Mouse (Mus musculus): ENCODE results near the gene Krt12.

Krt12 gene

GRCm38 (mm10) chr11:99398832-99399231 lies 23.2 kb downstream of the Krt12 start:
- DNase-seq (ENCODE audit: low read depth, low spot score), result peak; percentile 27

GRCm38 (mm10) chr11:99398084-99398483 lies 24.0 kb downstream of the Krt12 start:
- DNase-seq (ENCODE audit: low read depth, low spot score), result no peak

- DNase-seq (ENCODE audit: low read depth, low spot score), result no peak
These were observed 25.4 kb downstream of the Krt12 start for GRCm38 (mm10) chr11:99396661-99397060.

- DNase-seq (ENCODE audit: low read depth, low spot score), result no peak
These were observed 26.0 kb downstream of the Krt12 start for GRCm38 (mm10) chr11:99396034-99396433.

GRCm38 (mm10) chr11:99392492-99392891 lies 29.6 kb downstream of the Krt12 start:
- DNase-seq (ENCODE audit: low read depth, low spot score), result peak; percentile 76

- peak; percentile 10 for DNase-seq (ENCODE audit: low read depth, low spot score)
These were observed 30.7 kb downstream of the Krt12 start for GRCm38 (mm10) chr11:99391375-99391774.

GRCm38 (mm10) chr11:99390866-99391265 lies 31.2 kb downstream of the Krt12 start:
- DNase-seq (ENCODE audit: low read depth, low spot score), result peak; percentile 52

- DNase-seq (ENCODE audit: low read depth, low spot score), result no peak
These were observed 32.8 kb downstream of the Krt12 start, which contains the start of gene Krt10 for GRCm38 (mm10) chr11:99389264-99389663. TSS of gene Krt10 (minus strand) at chr11:99389364.

- DNase-seq (ENCODE audit: low read depth, low spot score), result no peak
These were observed 33.4 kb downstream of the Krt12 start for GRCm38 (mm10) chr11:99388661-99389060.

- peak; percentile 97 for DNase-seq (ENCODE audit: low read depth, low spot score)
These were observed 36.0 kb downstream of the Krt12 start for GRCm38 (mm10) chr11:99385813-99386721.

- DNase-seq (ENCODE audit: low read depth, low spot score), result peak; percentile 81
These were observed 42.5 kb downstream of the Krt12 start for GRCm38 (mm10) chr11:99379568-99379967.

GRCm38 (mm10) chr11:99374803-99375202 lies 47.3 kb downstream of the Krt12 start, which contains the start of gene Krt28:
TSS of gene Krt28 (minus strand) at chr11:99374903.
- DNase-seq (ENCODE audit: low read depth, low spot score), result no peak

- peak; percentile 90 for DNase-seq (ENCODE audit: low read depth, low spot score)
These were observed 52.1 kb downstream of the Krt12 start for GRCm38 (mm10) chr11:99369853-99370451.

- peak; percentile 16 for DNase-seq (ENCODE audit: low read depth, low spot score)
These were observed 52.8 kb downstream of the Krt12 start for GRCm38 (mm10) chr11:99369229-99369628.

GRCm38 (mm10) chr11:99366791-99367190 lies 55.3 kb downstream of the Krt12 start:
- no peak for DNase-seq (ENCODE audit: low read depth, low spot score)

All from brain, adult 2 months (tissue).